Mouse (Mus musculus): ENCODE results near the gene Cep68. TPM values are rescaled to one million over a fixed set of nuclear protein-coding genes. Genes with fewer than 3 reads are reported as not detected.
A peak's percentile ranks its signal among the peaks of the same experiment; 100 is the strongest.
"Not testable (repeated sequence)": the region's sequence is repeated elsewhere in the genome, so short reads cannot be mapped to it uniquely, and the experiment has no call there.

Cep68 gene
- polyA plus RNA-seq, 1 experiment = 19.6 TPM

DNA sequence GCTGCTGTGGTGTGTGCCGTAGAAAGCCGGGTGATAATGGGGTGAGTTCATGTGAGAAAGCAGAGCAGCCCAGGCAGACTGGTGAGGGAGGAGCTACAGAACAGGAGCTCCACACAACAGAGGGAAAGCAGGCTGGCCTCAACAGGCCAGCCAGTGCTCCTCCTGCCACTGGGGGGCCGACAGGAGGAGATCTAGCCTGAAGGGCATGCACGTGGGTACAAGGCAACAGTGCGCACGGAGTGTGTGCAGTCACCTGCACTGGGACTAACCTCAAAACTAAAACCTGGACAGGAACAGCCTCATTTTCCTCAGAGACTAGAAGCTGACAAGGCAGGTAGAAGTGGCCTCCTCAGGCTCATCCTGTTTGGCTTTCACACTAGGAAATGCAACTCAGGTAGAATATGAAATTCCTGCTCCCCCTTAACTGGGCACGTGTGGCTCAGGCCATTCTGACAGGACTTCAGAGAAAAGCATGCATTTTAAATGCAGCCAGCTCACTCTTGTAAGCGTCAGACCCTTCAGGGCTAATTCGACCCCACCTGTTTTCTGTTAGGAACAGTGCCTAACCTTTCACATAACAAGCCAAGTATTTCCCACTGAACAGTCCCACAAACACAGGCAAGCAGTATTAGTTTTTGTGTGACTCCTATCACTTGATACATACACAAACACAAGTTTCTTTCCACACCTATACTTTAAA lies 5.9 kb downstream of the Cep68 start:
- DNase-seq (ENCODE audit: extremely low spot score in 1 of 2, low spot score in 1 of 2) = no peak

DNA sequence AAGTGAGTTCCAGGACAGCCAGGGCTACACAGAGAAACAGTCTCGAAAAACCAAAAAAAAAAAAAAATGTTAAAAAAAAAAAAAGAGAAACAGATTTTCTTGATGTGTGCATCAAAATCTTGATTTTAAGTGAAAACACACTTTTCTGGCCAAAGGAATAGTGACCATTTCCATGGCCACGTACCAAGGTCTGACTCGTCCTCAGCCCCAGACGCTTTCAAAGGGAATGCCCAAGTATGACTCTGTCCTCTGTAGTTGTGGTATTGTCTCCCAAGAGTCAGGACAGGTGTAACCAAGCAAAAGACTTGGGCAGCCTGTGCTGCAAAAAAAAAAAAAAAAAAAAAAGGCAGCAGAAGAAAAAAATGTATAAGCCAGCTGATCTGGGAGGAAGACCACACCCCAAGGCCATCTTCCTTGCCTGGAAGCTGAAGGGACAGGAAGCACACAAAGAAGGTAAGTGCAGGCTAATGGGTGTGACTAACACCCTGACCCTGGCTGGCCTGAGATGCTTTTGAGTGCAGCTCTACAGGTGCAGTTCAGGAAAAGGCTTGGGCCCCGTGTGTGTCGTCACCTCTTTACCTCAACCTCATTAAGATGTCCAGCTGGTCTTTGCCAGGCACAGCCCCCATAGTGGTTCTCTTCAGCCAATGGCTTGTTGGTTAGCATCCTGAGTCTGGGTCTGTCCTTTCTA lies 6.7 kb downstream of the Cep68 start:
- DNase-seq (ENCODE audit: extremely low spot score in 1 of 2, low spot score in 1 of 2) = no peak

DNA sequence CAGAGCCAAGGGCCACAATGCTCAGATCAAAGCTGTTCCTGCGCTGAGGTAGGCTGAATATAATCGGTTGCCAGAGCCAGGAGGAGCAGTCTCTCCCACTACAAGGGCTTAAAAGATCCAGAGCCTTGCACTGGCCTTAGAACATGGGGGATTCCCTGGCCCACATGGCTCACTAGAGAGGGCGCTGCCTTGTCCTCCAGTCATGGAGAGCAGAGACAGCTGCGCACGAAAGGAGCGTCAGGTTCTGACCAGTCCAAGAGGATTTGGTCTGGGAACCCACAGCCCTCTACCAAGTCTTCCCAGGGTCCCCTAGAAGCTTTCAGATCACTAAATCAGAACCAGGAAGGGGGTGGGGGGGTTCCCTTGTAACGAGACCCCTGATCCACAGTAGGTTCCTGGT lies 7.9 kb downstream of the Cep68 start:
- DNase-seq (ENCODE audit: extremely low spot score in 1 of 2, low spot score in 1 of 2) = no peak

GRCm38 (mm10) chr11:20240331-20240730 lies 8.9 kb downstream of the Cep68 start:
- DNase-seq (ENCODE audit: extremely low spot score in 1 of 2, low spot score in 1 of 2) = no peak

GRCm38 (mm10) chr11:20239279-20239861 lies 9.9 kb downstream of the Cep68 start:
- DNase-seq (ENCODE audit: extremely low spot score in 1 of 2, low spot score in 1 of 2) = peak in 1 of 2 experiments; percentile 37

- no peak for DNase-seq (ENCODE audit: extremely low spot score in 1 of 2, low spot score in 1 of 2)
Observed at GRCm38 (mm10) chr11:20237976-20238375, 11.3 kb downstream of the Cep68 start.

GRCm38 (mm10) chr11:20237018-20237417 lies 12.2 kb downstream of the Cep68 start:
- DNase-seq (ENCODE audit: extremely low spot score in 1 of 2, low spot score in 1 of 2) = no peak

DNA sequence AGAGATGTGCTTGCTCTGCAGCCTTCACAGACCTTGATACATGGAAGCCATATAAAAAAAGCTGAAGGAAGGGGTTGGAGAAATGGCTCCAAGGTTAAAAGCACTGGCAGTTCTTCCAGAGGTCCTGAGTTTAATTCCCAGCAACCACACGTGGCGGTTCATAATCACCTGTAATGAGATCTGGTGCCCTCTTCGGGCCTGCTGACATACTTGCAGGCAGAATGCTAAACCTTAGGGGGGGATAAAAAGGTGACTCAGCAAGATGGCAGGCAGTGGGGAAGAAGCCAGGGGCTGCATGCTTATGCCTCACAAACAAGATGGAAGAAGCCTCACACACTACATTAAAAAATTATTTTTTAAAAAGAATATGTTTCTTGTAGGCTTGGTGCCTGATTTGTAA lies 15.0 kb downstream of the Cep68 start:
- no peak for DNase-seq (ENCODE audit: extremely low spot score in 1 of 2, low spot score in 1 of 2)

DNA sequence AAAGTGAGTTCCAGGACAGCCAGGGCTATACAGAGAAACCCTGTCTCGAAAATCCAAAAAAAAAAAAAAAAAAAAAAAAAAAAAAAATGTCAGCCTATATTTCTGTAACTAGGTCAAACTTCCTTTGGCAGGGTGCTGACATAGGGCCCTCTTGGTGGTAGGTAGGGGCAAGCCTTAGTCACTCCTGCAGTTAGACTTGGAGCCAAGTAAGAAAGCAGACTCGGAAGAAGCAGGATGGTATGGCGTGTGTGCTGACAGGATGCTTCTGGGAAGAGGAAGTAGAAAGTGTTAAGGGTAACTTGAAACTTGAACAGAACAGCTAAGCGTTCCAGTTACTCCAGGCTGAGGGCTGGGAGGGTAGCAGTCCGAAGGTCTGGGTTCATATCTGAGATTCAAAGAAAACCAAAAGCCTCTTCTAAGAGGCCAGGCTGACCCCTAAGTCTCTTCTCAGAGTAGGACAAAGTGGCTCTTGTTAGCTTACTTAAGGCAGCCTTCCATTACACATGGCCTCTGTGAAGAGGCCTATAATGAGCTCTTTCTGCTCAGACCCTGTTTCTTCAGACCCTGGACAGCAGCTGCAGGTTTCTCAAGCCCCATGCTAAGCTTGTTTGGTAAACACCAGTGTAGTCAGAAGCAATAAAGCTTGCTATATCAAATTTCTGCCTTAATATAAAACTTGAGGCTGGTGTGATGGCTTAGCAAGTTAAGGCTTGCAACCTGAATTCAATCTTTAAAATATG lies 17.0 kb downstream of the Cep68 start:
- DNase-seq (ENCODE audit: extremely low spot score in 1 of 2, low spot score in 1 of 2) = no peak

DNA sequence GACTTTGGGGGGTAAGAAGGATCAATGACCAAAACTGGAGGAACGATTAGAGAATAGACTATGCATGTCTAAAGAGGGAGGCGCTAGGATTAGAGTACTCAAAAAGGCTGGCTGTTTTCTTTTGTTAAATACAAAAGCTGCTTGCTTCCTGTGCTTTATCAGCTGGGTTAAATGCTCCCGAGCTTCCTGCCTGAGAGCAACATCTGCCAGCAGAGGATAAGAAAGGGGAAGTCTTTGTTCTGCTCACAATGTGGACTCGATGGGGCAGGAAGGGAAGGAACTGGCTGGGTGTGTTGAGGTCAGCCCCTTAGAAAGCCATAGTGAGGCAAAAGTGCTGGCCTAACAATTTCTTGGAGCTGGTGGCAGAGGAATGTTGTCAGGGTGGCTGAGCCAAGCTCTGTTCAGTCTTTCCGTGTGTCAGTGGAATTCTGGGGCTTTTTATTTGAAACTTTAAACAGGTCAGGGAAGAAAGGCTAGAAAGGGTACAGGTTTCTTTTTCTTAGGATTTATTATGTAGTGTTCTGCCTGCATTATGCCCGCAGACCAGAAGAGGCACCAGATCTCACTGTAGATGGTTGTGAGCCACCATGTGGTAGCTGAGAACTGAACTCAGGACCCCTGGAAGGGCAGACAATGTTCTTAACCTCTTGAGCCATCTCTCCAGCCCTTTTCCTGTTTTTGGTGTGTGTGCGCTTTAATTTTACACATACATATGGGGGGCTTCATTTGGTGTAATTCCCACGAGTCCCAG lies 17.9 kb downstream of the Cep68 start:
- DNase-seq (ENCODE audit: extremely low spot score in 1 of 2, low spot score in 1 of 2) = no peak

- DNase-seq (ENCODE audit: extremely low spot score in 1 of 2, low spot score in 1 of 2) = no peak
Observed at GRCm38 (mm10) chr11:20230286-20230685, 18.9 kb downstream of the Cep68 start.

DNA sequence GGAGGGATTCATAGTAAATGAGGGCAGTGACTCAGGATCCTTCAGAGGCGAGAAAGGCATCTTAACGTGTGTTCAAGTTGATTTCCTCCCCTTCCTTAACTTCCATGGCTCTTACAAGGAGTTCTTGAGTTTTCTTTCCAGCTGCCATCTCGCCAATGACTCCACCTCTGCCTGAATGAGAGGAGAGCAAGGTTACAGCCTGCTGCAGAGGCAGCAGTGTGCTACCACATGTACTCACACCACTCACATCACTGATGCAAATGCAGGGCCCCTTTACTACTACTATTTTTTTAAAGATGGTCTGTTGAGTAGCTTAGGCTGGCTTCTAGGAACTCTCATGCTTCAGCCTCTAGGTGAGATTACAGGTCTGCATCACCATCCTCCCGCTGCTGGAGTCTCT lies 19.9 kb downstream of the Cep68 start:
- no peak for DNase-seq (ENCODE audit: extremely low spot score in 1 of 2, low spot score in 1 of 2)

DNA sequence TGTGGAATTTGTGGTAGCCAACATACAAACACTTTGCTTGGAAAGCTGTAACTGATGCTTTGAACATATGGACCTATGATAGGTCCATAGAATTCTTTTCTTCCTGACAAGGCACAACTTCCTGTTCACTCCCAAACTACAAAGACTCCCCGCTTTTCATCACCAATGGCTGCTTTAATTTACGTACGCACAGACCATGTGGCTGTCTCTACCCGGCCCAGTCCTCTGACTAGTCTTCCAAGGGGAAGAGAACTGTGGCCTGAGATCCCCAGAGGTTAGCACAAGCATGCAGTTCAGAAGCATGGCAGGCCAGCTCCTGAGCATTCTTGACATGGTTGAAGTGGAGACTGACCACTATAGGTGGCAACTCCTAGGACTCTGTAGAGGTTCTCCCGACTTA lies 20.6 kb downstream of the Cep68 start:
- DNase-seq (ENCODE audit: extremely low spot score in 1 of 2, low spot score in 1 of 2) = no peak

GRCm38 (mm10) chr11:20225938-20226337 lies 23.3 kb downstream of the Cep68 start:
- DNase-seq (ENCODE audit: extremely low spot score in 1 of 2, low spot score in 1 of 2) = no peak

DNA sequence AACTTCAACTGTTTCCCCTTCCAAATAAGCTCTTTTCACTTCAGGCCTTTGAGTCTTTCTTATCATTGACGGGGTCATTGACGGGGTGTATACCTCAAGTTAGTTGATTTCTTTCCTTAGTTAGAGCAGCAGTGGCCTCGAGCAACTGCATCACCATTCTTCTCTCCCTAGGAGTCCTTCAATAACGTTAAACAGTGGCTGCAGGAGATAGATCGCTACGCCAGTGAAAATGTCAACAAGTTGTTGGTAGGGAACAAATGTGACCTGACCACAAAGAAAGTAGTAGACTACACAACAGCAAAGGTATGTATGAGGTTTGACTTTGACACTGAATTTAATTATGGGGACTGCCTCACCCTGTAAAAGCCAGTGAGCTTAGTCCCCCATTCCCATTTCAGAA lies 25.0 kb downstream of the Cep68 start:
- no peak for DNase-seq (ENCODE audit: extremely low spot score in 1 of 2, low spot score in 1 of 2)

- not testable (repeated sequence) for DNase-seq (ENCODE audit: extremely low spot score in 1 of 2, low spot score in 1 of 2)
Observed at GRCm38 (mm10) chr11:20221671-20222070, 27.6 kb downstream of the Cep68 start.

GRCm38 (mm10) chr11:20217227-20217626 lies 32.0 kb downstream of the Cep68 start:
- no peak for DNase-seq (ENCODE audit: extremely low spot score in 1 of 2, low spot score in 1 of 2)

- DNase-seq (ENCODE audit: extremely low spot score in 1 of 2, low spot score in 1 of 2) = no peak
Observed at GRCm38 (mm10) chr11:20216415-20216814, 32.8 kb downstream of the Cep68 start.

DNA sequence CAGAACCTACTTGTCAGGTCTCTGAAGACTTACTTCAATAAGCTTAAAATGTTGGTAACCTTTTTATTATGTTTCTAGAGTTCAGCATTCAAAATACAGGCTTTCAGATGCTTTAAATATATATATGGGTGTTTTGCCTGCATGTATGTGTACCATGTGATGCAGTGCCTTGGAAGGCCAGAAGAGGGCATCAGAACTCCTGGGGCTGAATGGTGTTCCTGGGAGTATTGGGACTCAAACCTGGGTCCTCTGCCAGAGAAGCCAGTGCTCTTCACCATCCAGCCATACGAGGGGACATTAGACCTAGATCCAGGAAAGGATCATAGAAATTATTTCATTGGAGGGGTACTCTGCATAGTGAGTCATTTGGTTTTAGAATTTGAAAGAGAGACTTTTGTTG lies 34.5 kb downstream of the Cep68 start:
- no peak for DNase-seq (ENCODE audit: extremely low spot score in 1 of 2, low spot score in 1 of 2)

GRCm38 (mm10) chr11:20211838-20212237 lies 37.4 kb downstream of the Cep68 start:
- no peak for DNase-seq (ENCODE audit: extremely low spot score in 1 of 2, low spot score in 1 of 2)

- no peak for DNase-seq (ENCODE audit: extremely low spot score in 1 of 2, low spot score in 1 of 2)
Observed at GRCm38 (mm10) chr11:20207589-20207988, 41.6 kb downstream of the Cep68 start.
